Mouse (Mus musculus): Measurements from ENCODE around the gene Them7.

The Them7 gene

DNA sequence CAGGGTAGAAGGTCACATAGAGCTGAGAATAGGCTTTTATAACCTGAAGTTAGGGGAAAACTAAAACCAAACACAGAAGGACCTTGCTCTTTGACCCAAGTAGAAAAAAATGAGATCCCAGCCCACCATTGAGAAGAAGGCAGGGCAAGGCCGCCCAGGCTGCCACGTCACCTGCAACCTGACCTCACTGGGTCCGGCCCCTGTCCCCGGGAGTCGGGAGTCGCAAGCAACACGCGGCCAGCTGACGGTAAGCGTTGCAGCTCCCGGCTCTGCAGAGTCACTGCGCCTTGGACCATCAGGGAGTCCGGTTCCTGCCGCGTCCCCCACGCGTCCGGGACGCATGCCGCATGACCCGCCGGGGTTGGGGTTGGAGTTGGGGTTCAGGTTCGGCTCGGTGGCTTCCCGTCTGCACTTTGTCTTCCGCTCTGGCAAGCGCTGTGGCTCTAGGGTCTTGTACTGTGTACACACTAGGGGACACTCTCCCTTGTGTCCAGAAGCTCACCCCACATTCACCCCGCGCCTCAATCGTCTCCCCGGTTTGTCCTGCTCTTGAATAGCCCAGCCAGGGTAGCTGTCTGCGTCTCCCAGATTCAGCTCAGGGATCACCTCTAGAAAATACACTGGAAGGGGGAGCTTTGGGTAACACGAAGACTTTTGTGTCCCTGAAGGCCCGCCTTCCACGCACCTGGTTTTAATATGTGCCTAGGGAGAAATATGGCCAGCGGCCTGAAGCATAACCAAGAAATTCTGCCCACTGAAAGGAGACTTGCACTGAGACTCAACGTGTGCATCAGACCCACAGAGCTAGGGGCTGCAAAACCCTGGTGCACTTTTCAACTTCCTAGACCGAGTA, at the start of gene Them7:
Gene Them7, plus strand, starts transcription at position 187 of the 853 bp plus-strand sequence.
- no peak for DNase-seq

DNA sequence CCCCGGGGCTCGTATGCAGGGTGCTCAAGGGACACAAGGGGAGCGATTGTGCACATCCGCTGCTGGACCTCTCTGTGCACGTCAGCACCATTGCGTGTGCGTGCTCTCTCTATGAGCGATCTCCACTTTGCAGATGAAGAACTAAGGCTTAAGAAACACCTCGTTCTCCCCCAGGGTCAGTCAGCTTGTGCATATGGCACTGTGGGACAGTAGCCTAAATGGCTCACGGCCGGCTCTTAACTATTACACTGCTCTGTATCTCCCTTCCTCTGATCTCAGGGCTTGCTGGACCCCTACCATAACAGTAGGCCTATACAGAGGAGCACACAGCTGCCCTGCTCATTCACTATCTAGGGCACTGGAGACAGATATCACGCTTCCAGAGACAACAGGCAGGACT, 45.2 kb upstream of the Them7 start:
- DNase-seq, result no peak

DNA sequence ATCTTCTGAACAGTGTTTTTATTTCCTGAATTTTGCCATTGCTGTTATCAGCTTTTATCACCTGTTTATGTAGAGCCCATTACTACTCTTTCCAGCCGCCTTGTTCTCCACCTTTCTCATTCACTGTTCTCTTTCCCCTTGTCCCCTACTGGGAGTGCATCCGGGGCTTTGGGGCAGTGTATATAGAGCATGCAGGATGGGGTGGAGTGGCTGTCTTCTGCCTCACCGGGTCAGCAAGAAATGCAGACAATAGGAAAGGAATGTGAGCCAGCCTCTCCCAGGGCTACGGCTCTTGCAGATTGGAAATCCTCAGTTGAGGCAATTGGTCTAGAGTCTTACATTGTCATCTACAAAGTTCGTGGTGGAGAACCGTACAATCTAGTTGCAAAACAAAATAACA, 41.6 kb upstream of the Them7 start:
- no peak for DNase-seq

DNA sequence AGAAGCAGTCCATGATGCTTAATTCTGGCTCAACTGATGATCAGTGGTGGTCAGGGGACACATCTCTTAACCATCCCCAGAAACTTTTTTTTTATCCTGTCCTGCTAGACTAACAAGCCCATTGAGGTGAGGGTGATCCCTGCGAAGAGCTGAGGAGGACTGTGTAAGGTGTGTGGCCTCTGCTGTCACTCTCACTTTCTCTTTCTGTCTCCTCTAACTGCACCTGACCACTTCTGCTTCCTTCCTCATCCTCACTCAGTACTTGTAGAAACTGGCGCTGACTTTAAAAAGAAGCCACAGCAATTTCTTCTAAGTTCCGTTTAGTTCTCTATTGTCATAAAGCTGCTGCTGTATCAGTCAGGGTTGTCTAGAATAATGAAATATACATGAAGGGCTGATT, 39.0 kb upstream of the Them7 start:
- DNase-seq, result no peak

DNA sequence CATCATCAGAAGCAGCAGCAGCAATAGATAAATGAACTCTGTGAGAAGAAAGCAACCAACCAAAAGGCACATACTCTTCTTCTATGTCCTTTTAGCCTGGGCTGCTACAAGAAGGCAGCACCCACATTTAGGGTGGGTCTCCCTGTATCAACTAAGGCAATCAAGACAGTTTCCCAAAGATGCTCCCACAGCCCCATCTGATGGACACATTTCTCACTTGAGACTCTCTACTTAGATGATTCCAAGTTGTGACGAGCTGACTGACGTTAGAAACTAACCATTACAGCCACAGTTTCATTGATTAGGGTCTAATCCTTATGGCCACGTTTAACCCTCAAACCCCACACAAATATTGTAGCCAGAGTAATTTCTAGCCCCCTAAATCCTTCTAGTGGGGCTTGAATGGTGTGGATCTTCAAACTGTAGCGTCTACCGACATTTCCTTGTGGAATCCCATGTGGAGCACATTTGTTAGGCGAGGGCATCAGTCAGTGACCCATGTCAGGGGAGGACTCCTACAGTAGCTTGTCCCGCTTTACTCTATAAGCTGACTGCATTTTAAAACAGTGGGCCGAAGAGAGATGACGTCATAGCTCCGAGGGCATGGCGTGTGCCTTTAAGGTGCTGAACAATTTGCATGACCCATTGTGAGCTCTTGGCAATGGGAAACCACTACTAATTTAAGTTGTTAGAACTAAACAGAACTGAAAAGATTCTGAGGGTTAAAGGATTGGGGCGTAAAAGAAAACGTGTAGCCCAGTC, 38.2 kb upstream of the Them7 start:
- DNase-seq, result no peak

DNA sequence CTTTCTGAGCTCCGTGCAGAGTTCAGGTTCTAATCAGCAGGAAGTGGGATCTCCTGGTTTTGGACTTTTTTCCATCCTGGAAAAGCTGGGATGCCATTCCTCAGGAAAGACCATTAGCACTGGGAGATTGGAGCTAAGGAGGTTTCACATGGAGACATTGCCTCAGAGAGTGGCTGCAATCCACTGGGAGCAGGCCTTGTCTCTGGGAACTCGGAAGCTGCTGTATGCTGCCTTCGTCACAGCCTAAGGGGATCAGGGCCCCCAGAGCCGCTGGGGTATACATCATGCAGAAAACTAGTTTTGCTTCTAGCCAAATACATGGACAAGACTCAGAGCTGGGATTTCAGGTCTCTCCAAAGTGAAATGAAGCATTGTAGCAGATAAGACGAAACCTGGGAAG, 37.5 kb upstream of the Them7 start:
- DNase-seq, result no peak

DNA sequence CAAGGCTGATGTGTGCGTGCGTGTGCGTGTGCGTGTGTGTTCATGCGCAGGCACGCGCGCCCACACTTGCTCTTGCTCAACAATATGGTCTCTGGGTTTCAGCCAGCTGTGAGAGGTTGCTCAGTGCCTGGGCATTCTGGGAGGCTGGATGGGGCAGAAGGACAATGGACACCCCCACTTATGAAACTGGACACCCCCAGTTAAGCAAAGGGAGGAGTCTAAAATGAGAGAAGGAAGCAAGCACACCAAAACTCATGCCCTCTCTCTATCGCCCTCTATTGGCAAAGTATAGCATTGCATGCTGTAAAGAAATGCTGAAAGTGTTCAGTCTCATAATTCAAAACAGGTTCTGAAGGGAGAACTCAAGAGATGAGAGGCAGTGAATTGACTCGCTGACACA, 35.9 kb upstream of the Them7 start:
- no peak for DNase-seq

DNA sequence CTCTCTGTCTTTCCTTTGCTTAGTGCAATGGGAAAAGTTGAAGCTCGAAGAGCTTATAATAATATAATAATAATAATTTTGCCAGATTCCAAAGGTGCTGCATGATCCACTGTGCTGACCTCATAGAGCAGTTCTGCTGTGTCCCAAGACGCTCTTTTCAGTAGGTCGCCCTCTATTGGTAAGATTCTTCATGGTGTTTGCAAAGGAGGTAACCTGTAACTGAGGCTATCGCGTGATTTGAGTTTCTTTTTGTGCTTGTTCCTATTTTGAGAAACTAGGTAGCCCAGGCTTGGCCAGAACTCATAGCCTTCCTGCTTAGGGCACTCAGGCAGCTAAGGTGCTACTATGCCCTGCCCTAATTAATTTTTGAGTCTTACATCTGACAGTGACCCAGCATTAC, 34.8 kb upstream of the Them7 start:
- no peak for DNase-seq

DNA sequence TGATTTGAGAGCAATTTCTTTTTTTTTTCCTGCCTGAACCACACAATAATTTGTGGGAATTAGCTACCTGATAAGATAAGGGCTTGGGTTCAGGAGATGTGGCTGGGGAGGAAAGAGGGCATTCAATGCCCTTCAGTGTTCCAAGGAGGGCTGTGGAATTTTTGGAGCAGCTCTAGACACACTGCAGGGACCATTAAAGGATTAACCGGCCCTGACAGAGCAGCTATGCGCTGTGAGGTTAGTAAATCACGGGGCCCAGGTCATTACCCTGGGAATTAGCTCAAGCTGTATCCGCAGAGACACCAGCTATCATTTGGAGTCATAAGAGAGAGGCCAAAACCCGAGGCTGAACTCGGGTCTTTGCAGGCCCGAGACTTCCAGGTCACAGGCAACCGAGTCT, 24.0 kb upstream of the Them7 start:
- DNase-seq, result no peak

DNA sequence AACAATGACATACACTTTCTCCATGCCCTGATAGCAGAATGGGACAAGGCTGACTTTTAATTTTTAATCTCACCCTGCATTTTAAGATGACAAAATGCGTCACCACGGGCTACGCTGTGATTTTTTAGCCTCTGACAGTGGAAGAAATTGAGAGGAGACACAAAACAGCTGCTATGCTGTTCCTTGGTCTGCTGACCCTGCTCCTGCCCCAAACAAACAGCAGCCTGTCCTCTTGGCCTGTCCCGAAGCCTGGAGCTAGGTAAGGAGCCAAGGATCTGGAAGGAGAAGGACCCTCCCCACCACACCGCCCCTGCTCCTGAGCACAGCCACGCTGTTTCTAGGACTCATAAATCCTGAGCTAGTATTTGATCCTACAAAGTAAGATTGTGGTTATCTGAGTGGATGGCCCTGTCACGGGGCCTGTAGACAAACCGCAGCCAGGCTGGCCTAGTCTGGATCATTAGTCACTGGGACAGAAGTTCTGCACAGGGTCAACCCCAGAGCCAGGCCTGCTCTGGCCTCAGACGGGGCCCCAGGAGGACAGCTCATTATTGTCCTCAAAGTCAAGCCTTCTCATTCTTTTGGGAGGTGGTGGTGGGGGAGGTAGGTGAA, 17.5 kb upstream of the Them7 start:
- no peak for DNase-seq

DNA sequence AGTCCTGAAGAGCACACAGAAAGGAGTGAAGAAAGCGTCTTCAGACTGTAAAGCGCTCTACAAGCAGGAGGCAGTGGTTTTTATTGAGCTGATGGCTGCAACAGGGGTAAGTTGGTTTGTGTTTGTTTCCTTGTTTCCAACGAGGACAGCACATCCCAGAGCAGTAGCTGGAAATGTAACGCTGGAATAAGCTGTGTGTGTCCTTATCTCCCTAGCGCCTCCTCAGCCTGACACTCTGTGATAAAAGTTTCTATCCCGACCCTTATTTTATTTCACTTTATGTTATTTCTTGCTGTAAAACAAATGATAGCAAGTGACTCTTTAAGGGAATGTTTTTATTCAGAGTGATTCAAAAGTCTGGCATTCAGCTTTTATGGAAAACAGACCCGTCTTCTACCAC, 11.3 kb upstream of the Them7 start:
- DNase-seq, result no peak

DNA sequence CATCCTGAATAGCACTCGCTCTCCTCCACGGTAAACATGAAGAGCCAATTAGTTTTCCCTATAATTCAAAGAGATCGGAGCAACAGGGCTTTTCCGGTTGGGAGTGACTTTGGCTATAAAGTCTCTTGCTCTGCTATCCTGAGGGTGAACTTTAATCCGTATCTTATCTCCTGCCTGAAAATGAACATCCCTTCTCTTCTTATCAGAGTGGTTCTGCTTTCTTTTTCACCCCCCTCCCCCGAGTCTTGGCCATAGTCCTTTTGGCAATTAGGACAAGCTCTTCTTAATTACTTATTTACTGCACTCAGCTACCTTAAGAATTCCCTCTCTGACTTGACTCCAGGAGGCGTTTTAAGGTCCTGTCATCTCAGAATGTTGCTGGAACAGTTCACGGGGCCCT, 8.2 kb upstream of the Them7 start:
- no peak for DNase-seq

DNA sequence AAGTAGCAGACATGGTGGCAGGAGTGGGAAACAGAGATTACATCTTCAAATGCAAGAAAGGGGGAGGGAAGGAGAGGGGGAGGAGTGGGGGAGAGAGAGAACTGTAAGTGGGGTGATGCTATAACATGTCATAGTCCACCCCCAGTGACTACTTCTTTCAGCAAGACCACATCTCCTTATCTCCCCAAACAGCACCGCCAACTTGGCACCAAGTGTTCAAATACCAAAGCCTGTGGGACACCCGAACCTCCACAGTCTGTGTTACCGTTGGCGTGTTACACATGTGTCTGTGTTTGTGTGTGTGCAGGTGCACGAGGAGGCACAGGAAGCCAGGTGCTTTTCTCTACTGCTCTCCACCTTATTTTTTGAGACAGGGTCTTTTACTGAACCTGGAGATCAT, 4.9 kb upstream of the Them7 start:
- DNase-seq, result no peak

DNA sequence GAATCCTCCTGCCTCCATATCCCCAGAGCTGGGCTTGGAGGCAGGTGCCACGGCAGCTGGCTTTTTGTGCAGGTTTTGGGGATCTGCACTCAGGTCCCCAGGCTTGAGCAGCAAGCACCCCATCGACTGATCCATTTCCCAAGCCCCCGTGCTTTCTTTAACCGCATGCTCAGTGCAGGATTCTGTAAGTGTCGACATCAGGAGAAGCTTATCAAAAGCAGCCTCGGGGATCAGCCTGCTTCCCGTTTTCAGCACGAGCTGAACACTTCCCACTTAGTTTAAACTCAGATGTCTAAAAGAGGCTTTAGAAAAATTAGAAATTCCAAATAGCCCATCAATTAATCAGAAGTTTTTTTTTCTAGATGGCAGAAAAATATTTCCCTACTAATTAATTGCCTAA, 4.5 kb upstream of the Them7 start:
- no peak for DNase-seq

DNA sequence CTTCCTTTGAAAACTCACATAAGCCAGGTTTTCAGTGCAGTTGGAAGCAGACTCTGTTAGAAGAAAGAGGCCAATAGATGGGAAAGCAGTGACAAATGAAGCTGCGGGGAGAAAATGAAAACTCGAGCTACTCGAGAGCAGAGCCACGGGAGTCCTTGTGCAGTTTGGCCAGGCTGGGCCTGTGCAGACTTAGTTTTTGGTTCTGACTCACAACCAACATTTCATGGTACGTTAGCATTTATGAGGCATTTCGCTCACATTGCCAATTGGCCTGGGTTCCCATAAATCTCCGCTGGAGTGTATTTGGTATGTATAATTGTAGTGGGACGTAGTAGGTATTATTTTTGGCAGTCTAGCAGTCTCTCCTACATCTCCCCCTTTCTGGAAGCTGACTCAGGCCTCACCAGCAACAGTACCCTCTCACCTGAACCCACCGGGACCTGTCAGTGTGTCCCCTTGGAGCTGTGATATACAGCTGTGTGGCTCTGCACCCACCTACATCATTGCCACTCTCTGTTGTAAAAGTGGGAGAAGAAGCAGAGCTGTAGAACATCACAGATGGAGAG, 3.3 kb upstream of the Them7 start:
- no peak for DNase-seq

DNA sequence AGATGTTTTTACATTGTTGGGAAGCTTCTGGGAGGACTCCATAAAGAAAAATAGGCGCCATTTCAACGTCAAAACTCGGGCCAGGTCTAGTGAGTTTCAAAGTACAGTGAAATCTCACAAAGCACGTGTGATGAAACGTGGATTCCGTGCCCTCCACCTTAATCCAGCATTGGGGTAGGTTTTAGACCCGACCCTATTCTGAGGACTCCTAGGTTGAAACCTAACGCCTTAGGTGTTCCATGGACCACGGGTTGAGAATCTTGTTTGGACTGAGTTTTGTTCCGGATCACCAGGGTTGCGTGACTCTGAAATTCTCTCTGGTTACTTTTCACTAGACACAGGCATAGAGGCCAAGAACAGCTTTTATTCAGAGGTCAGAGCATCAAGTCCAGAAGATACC, 514 bp upstream of the Them7 start:
- no peak for DNase-seq

DNA sequence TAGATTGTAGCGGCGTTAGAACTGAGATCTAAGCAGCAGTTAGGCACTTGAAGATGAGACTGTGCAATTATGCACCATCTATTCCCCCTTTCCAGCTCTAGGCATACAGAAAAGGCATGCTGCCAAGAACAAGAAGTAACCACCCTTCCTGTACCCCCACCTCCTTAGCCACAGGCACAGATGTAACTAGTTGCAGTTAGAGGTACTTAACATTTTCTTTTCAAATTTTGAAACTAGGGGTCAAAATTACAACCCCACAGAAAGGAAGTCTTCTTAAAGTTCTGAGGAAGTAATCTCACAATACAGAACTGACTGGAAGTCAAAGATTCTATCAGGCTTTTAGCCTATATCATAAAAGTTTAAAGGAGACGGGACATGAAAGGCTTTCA, 861 bp downstream of the Them7 start:
- no peak for DNase-seq

DNA sequence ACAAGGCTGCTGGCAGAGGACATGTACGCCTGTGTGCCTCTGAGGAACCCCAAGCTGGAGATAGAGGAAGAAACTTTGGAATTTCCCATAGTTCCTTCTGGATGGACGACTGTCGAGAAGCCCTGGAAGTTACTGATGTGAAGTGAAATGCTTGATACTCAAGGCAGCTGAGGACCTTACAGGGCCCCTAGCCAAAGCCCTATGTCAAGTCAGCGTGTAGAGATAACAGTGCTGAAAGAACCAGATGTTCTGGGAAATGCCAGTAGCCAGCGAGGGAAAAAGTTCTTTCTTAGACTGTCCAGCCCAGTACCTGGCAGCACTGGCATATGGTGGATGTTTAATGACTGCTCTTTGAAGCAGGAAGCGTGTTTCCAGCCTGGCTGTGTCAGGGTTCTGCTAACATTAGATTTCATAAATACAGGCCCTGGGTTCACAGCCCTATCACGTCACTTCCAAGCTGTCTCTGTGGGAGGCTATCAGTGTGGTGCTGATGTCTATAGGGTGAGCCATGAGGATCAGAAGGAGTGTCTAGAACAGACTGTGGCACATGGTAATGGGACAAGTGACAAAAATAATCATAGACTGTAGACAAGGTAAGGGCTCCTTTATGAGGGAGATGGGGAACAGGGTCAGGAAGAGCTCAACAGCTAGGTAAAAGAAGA, 2.3 kb downstream of the Them7 start:
- no peak for DNase-seq

DNA sequence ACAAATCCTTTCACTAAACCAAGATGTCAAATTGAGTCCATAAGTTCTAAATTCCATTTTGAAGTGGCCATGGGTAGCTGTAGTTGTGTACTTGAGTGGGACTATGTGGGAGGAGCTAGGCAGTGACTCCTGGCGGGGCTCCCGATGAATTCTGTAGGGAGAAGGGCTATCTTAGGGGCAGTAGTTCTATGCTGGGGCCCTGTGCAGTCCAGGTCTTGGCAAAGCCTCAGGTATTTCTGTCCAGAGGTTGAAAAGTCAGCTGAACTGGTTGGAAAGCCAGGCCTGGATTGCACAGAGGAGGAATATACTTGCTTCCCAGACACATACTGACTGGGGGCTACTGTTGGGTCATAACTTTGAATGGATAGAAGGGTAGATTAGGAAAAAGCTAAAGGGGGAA, 4.3 kb downstream of the Them7 start:
- DNase-seq, result no peak

DNA sequence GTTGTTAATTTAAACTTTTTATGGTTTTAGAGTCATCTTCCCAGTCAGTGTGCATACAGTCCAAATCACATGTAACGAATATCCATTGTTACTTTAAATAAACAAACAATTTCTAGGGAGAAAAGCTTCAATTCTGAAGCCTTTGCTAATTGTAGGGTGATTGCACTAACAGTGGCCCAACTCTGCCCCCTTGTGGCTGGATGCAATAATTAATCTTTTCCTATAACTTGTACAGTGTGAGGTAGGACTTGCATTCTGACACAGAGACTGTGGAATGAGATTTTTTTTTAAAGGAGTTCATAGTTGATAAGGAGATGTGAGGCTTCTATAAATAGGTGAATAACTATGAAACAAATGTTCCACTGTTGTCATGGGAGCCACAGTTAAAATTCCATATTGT, 6.2 kb downstream of the Them7 start:
- no peak for DNase-seq

DNA sequence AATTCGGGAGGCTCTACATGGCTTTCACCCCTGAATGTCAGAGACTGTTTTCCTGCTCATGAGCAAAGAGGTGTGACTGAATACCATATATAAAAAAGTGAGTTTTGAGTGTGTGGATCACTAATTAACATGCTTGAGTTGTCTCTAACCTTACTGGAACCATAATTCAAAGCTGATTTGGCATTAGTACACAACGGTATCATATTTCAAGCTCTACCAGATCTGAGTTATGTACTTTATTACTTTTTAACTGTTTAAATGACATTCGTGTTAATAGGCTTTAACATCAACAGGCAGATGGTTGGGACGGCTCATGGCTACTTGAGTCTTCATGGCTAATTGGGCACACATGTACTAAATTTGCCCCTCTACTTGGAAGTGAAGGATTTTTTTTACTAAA, 8.3 kb downstream of the Them7 start:
- DNase-seq, result no peak

DNA sequence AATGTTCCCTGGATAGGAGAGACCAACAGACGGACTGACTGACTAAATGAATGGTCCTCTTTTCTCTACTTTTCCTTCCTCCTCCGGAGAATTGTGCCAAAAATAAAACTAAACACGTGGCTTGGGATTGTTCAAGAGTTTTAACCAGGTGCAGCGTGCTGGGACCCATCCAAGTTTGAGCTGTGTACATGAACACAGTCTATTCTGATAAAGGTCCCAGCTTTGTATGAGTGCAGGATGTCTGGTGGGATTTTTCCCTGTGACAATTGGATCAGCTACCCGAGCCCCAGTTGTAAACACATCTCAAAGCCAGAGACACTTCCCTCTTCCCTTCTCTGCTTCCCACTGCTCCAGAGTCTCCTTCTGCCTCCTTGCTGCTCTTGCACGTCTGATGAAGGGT, 10.2 kb downstream of the Them7 start:
- DNase-seq, result no peak
